Mouse (Mus musculus): Measurements from ENCODE around the gene Banp. TPM values are rescaled to one million over a fixed set of nuclear protein-coding genes. Genes with fewer than 3 reads are reported as not detected.
A peak's percentile ranks its signal among the peaks of the same experiment; 100 is the strongest.

The Banp gene
- polyA plus RNA-seq, 1 experiment from 2014 or later, result 47.2 TPM

DNA sequence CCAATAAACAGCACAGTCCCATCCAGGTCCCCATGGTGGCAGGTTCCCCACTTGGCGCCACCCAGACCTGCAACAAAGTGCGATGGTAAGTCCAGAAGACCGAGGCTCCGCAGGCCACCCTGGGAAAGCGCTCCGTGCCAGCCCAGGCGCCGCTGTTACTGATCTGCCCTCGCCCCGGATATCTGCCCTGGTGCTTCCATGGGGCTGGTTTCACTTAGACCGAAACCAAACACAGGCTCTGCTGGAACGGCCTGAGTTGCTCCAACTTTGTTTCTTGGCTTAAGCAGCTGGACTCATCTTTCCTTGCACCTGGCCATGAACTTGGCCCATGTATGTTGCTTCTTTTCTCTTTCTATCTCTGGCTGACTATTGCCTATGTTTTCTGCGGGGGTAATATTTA is 29.1 kb downstream of the Banp start:
- no peaks in the 10 kb centered on the region for H3K4me1 ChIP-seq (ENCODE audit: control insufficient read depth, insufficient read depth, low read length)
- peaks cover 87% of the 10 kb centered on the region for H3K36me3 ChIP-seq (ENCODE audit: control insufficient read depth, insufficient read depth, low read length)
- H3K9ac ChIP-seq (ENCODE audit: low read length), result no peak overlapping the region
- no peak overlapping the region for H3K4me3 ChIP-seq (ENCODE audit: low read depth, low read length)
- ATAC-seq, result no peak
- H3K9me3 ChIP-seq (replicated peaks; ENCODE audit: control insufficient read depth, low read length), result no peaks in the 10 kb centered on the region
- H3K27ac ChIP-seq (ENCODE audit: low read depth, low read length), result no peak overlapping the region
- no peak overlapping the region for H3K4me2 ChIP-seq (ENCODE audit: low read length)
- no peaks in the 10 kb centered on the region for H3K27me3 ChIP-seq (replicated peaks; ENCODE audit: control insufficient read depth, insufficient read depth, low read length)
- 96% methylated on average over 13 of the region's 13 CpGs for WGBS
- DNase-seq (ENCODE audit: low spot score), result no peak

DNA sequence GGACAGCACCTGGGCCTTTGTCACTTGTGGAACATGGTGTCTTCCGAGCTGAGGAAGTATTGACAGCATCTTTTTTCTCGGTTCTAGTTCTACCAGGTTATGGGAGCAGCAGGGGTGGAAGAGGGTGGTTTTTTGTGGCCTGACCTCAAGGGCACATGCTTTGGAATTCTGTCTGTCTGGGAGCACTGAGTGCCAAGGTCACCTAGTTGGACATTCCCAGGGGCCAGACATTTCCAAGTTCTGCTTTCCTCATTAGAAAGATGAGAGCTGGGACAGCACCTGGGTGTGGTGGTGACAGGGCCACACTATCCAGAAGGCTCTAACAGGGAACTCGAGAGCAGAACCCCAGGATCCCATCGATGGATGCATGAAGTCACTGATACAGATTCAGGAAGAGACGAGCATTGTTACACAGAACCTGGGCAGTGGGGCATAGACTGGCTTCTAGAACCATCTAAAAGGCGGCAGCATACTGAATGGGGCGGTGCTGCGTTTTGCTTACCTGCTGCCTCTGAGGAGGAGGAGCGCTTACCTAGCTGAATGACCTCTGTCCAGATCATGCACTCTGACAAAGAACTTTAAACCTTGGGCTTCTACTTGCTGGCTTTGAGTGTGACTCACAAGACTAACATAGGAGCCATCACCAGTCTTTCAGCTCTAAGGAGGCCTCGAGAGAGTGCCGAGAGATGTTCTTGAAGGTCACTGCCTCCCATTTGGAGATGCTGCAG is 31.4 kb downstream of the Banp start:
- Histone ChIP-seq H3K4me1 (ENCODE audit: control insufficient read depth, insufficient read depth, low read length) (no peaks in the 10 kb centered on the region), H3K4me3 (ENCODE audit: low read depth, low read length) (no peak overlapping the region), H3K27ac (ENCODE audit: low read depth, low read length) (no peak overlapping the region), H3K36me3 (ENCODE audit: control insufficient read depth, insufficient read depth, low read length) (peaks cover 80% of the 10 kb centered on the region), H3K4me2 (ENCODE audit: low read length) (no peak overlapping the region), H3K9me3 (replicated peaks; ENCODE audit: control insufficient read depth, low read length) (no peaks in the 10 kb centered on the region), H3K9ac (ENCODE audit: low read length) (no peak overlapping the region), H3K27me3 (replicated peaks; ENCODE audit: control insufficient read depth, insufficient read depth, low read length) (no peaks in the 10 kb centered on the region)
- 96% methylated on average over 11 of the region's 11 CpGs for WGBS
- ATAC-seq (no peak), DNase-seq (ENCODE audit: low spot score) (no peak)

DNA sequence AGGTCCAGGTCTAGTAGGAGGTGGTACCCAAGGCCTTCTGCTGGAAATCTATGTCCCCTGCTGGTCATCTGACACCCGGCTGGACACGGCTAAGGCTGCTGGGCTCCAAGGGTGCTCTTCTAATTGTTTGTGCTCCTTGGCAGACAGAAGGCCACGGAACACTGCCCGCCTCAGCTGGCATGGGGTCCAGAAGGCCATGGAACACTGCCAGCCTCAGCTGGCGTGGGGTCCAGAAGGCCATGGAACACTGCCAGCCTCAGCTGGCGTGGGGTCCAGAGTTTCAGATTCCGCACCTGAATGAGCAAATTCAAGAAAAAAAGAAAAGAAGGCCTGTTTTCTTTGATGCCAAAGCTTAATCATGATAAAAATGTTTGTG is 32.0 kb downstream of the Banp start:
- Histone ChIP-seq H3K27me3 (replicated peaks; ENCODE audit: control insufficient read depth, insufficient read depth, low read length) (no peaks in the 10 kb centered on the region), H3K4me2 (ENCODE audit: low read length) (no peak overlapping the region), H3K9ac (ENCODE audit: low read length) (no peak overlapping the region), H3K36me3 (ENCODE audit: control insufficient read depth, insufficient read depth, low read length) (peaks cover 78% of the 10 kb centered on the region), H3K9me3 (replicated peaks; ENCODE audit: control insufficient read depth, low read length) (no peaks in the 10 kb centered on the region), H3K4me1 (ENCODE audit: control insufficient read depth, insufficient read depth, low read length) (no peaks in the 10 kb centered on the region), H3K27ac (ENCODE audit: low read depth, low read length) (no peak overlapping the region), H3K4me3 (ENCODE audit: low read depth, low read length) (no peak overlapping the region)
- DNase-seq (ENCODE audit: low spot score), result no peak
- 52% methylated on average over 7 of the region's 7 CpGs for WGBS
- no peak for ATAC-seq

DNA sequence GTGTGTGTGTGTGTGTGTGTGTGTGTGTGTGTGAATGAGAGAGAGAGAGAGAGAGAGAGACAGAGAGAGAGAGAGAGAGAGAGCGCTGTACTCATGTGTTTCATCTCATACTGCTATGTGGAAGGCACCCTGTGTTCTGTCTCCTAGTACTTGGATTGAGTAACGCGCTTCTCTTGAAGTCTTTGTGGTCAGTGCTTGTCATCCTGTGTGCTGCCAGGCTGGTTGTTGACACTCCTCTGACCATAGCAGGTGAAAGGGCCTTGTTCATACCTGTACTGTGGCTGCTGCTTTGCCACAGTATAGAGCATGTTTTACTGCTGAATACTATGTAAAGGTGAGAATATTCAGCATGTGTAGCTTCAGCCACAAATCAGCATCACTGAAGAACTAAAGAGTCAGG is 36.1 kb downstream of the Banp start:
- Histone ChIP-seq H3K27me3 (replicated peaks; ENCODE audit: control insufficient read depth, insufficient read depth, low read length) (no peaks in the 10 kb centered on the region), H3K27ac (ENCODE audit: low read depth, low read length) (no peak overlapping the region), H3K4me3 (ENCODE audit: low read depth, low read length) (no peak overlapping the region), H3K36me3 (ENCODE audit: control insufficient read depth, insufficient read depth, low read length) (peaks cover 70% of the 10 kb centered on the region), H3K9me3 (replicated peaks; ENCODE audit: control insufficient read depth, low read length) (no peaks in the 10 kb centered on the region), H3K9ac (ENCODE audit: low read length) (no peak overlapping the region), H3K4me2 (ENCODE audit: low read length) (no peak overlapping the region), H3K4me1 (ENCODE audit: control insufficient read depth, insufficient read depth, low read length) (no peaks in the 10 kb centered on the region)
- DNase-seq (ENCODE audit: low spot score) (no peak), ATAC-seq (no peak)
- 94% methylated on average over 3 of the region's 3 CpGs for WGBS

DNA sequence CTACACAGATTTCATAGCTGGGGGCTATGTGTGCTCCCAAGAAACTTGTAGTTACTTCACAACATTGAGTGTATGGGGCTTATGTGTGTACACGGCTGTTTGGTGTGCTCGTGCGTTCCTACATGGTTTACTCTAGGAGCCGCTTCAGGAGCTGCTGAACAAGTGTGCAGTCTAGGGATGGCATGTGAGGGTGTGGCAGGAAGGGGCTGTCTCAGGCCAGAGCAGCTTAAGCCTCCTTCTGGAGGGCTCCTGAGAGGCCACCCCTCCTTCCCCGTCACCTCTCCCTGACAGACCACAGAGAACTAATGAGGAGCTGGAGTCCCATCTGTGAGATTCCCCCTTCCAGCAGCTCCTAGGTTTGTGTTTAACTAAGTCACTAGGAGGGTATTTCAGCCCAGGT is 38.3 kb downstream of the Banp start:
- WGBS, result 93% methylated on average over 5 of the region's 5 CpGs
- no peaks in the 10 kb centered on the region for H3K9me3 ChIP-seq (replicated peaks; ENCODE audit: control insufficient read depth, low read length)
- H3K4me3 ChIP-seq (ENCODE audit: low read depth, low read length), result no peak overlapping the region
- H3K4me2 ChIP-seq (ENCODE audit: low read length), result no peak overlapping the region
- H3K27ac ChIP-seq (ENCODE audit: low read depth, low read length), result no peak overlapping the region
- H3K36me3 ChIP-seq (ENCODE audit: control insufficient read depth, insufficient read depth, low read length), result peaks cover 71% of the 10 kb centered on the region
- no peaks in the 10 kb centered on the region for H3K27me3 ChIP-seq (replicated peaks; ENCODE audit: control insufficient read depth, insufficient read depth, low read length)
- DNase-seq (ENCODE audit: low spot score), result no peak
- H3K9ac ChIP-seq (ENCODE audit: low read length), result no peak overlapping the region
- H3K4me1 ChIP-seq (ENCODE audit: control insufficient read depth, insufficient read depth, low read length), result no peaks in the 10 kb centered on the region
- no peak for ATAC-seq

GRCm38 (mm10) chr8:121990506-121991255 is 41.1 kb downstream of the Banp start:
- peaks cover 71% of the 10 kb centered on the region for H3K36me3 ChIP-seq (ENCODE audit: control insufficient read depth, insufficient read depth, low read length)

GRCm38 (mm10) chr8:121991611-121992010 is 42.1 kb downstream of the Banp start:
- ATAC-seq (no peak), DNase-seq (ENCODE audit: low spot score) (no peak)
- Histone ChIP-seq H3K36me3 (ENCODE audit: control insufficient read depth, insufficient read depth, low read length) (peaks cover 65% of the 10 kb centered on the region), H3K9me3 (replicated peaks; ENCODE audit: control insufficient read depth, low read length) (no peaks in the 10 kb centered on the region), H3K27ac (ENCODE audit: low read depth, low read length) (no peak overlapping the region), H3K27me3 (replicated peaks; ENCODE audit: control insufficient read depth, insufficient read depth, low read length) (no peaks in the 10 kb centered on the region), H3K4me3 (ENCODE audit: low read depth, low read length) (no peak overlapping the region), H3K4me1 (ENCODE audit: control insufficient read depth, insufficient read depth, low read length) (no peaks in the 10 kb centered on the region), H3K4me2 (ENCODE audit: low read length) (no peak overlapping the region), H3K9ac (ENCODE audit: low read length) (no peak overlapping the region)
- 89% methylated on average over 7 of the region's 7 CpGs for WGBS

More at GRCm38 (mm10) chr8:121990506-121991255, 41.1 kb downstream of the Banp start:
- WGBS, result 85% methylated on average over 9 of the region's 9 CpGs
- no peak overlapping the region for H3K27ac ChIP-seq (ENCODE audit: low read depth, low read length)
- no peaks in the 10 kb centered on the region for H3K27me3 ChIP-seq (replicated peaks; ENCODE audit: control insufficient read depth, insufficient read depth, low read length)
- DNase-seq (ENCODE audit: low spot score), result no peak
- no peaks in the 10 kb centered on the region for H3K9me3 ChIP-seq (replicated peaks; ENCODE audit: control insufficient read depth, low read length)
- no peak overlapping the region for H3K4me3 ChIP-seq (ENCODE audit: low read depth, low read length)
- no peak overlapping the region for H3K9ac ChIP-seq (ENCODE audit: low read length)
- no peaks in the 10 kb centered on the region for H3K4me1 ChIP-seq (ENCODE audit: control insufficient read depth, insufficient read depth, low read length)
- no peak for ATAC-seq
- H3K4me2 ChIP-seq (ENCODE audit: low read length), result no peak overlapping the region

- WGBS, result 81% methylated on average over 4 of the region's 4 CpGs
- ATAC-seq, result no peak
- H3K36me3 ChIP-seq (ENCODE audit: control insufficient read depth, insufficient read depth, low read length), result peaks cover 73% of the 10 kb centered on the region
These were observed 43.4 kb downstream of the Banp start for GRCm38 (mm10) chr8:121992911-121993310.

DNA sequence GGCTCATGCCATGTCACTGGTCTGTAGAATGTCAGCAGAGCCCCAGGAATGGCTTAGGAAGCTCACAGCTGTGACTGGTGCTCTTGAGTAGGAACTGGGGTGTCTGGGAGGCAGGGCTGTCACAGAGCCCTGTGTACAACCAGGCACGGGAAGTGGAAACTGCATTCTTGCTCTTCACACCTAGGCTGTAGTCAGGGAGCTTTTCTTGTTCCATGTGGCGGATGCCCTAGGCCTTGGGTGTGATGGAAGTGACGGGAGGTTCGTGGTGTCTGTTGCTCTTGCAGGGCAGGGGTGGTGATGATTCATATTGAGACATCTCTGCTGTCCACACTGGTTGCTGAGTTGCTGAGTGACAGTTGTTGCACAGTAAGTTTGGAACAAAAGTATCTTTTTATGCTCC is 45.6 kb downstream of the Banp start:
- Histone ChIP-seq H3K4me3 (ENCODE audit: low read depth, low read length) (no peak overlapping the region), H3K27ac (ENCODE audit: low read depth, low read length) (no peak overlapping the region), H3K4me1 (ENCODE audit: control insufficient read depth, insufficient read depth, low read length) (no peaks in the 10 kb centered on the region), H3K27me3 (replicated peaks; ENCODE audit: control insufficient read depth, insufficient read depth, low read length) (no peaks in the 10 kb centered on the region), H3K9ac (ENCODE audit: low read length) (peak overlapping the region; percentile 21; the same call in 1 of the 2 replicates), H3K4me2 (ENCODE audit: low read length) (no peak overlapping the region), H3K9me3 (replicated peaks; ENCODE audit: control insufficient read depth, low read length) (no peaks in the 10 kb centered on the region), H3K36me3 (ENCODE audit: control insufficient read depth, insufficient read depth, low read length) (peaks cover 80% of the 10 kb centered on the region)
- DNase-seq (ENCODE audit: low spot score) (no peak), ATAC-seq (no peak)
- whole genome bisulfite sequencing, result 95% methylated on average over 4 of the region's 4 CpGs

More at GRCm38 (mm10) chr8:121992911-121993310, 43.4 kb downstream of the Banp start:
- Histone ChIP-seq H3K27ac (ENCODE audit: low read depth, low read length) (no peak overlapping the region), H3K27me3 (replicated peaks; ENCODE audit: control insufficient read depth, insufficient read depth, low read length) (no peaks in the 10 kb centered on the region), H3K9ac (ENCODE audit: low read length) (no peak overlapping the region), H3K4me2 (ENCODE audit: low read length) (no peak overlapping the region), H3K4me1 (ENCODE audit: control insufficient read depth, insufficient read depth, low read length) (no peaks in the 10 kb centered on the region), H3K4me3 (ENCODE audit: low read depth, low read length) (no peak overlapping the region), H3K9me3 (replicated peaks; ENCODE audit: control insufficient read depth, low read length) (no peaks in the 10 kb centered on the region)
- DNase-seq (ENCODE audit: low spot score), result no peak

Measured in forebrain, embryonic 14.5 days (tissue).